25 mouse cellular contexts compared by ENCODE assay signal in genomic region chr17:48392616-48393015, GRCm38 (mm10). TPM values are rescaled to one million over a fixed set of nuclear protein-coding genes. Genes with fewer than 3 reads are reported as not detected.
DNase-seq lines count a peak whose midpoint lies in the region; ATAC-seq and TF ChIP-seq lines count a peak whose summit lies in the region.
"Had no signal": no experiment of that assay in that cellular context is flagged by ENCODE, and none has a peak within 500 bp of the region (broad histone marks: within the 10 kb centered on the region; RNA-seq: fewer than 3 reads in every experiment).

No protein-coding gene starts in this region.

- H3K4me2 ChIP-seq in midbrain, embryonic 15.5 days, result no peak overlapping the region
- no peak overlapping the region for H3K4me2 ChIP-seq in lung, postnatal 0 days (replicated peaks; ENCODE audit: low read depth, low read length)
- H3K4me2 ChIP-seq: forebrain, embryonic 13.5 days; heart, embryonic 13.5 days; hindbrain, embryonic 13.5 days; kidney, embryonic 15.5 days had no signal

- H3K36me3 ChIP-seq in small intestine, adult 2 months (ENCODE audit: control insufficient read depth, insufficient read depth, low read length), result peaks cover 69% of the 10 kb centered on the region
- peaks cover 72% of the 10 kb centered on the region for H3K36me3 ChIP-seq in midbrain, embryonic 15.5 days (replicated peaks)
- H3K36me3 ChIP-seq in lung, postnatal 0 days (ENCODE audit: insufficient read depth, low read length), result peaks cover 63% of the 10 kb centered on the region

- no peak overlapping the region for H3K9ac ChIP-seq in midbrain, embryonic 15.5 days
- no peak overlapping the region for H3K9ac ChIP-seq in lung, postnatal 0 days (replicated peaks; ENCODE audit: low read depth)
- H3K9ac ChIP-seq: forebrain, embryonic 13.5 days; heart, embryonic 13.5 days; hindbrain, embryonic 13.5 days; kidney, embryonic 15.5 days had no signal

- H3K27ac ChIP-seq in layer of hippocampus, adult 2 months, result 0 out of 2 replicates have a peak overlapping the region, but pooled peaks have one; percentile 1
- peak overlapping the region; percentile 74 for H3K27ac ChIP-seq in cortical plate, adult 2 months (ENCODE audit: insufficient read depth, low read length)
- peak overlapping the region; percentile 80; the same call in 1 of the 2 replicates for H3K27ac ChIP-seq in small intestine, adult 2 months (ENCODE audit: insufficient read depth, low read depth, low read length)
- H3K27ac ChIP-seq in midbrain, embryonic 15.5 days, result no peak overlapping the region
- H3K27ac ChIP-seq in lung, postnatal 0 days (ENCODE audit: low read length), result no peak overlapping the region
- H3K27ac ChIP-seq: forebrain, embryonic 13.5 days; gastrocnemius, adult 2 months; heart, embryonic 13.5 days; hindbrain, embryonic 13.5 days; kidney, embryonic 15.5 days; limb, embryonic 10.5 days had no signal

- H3K9me3 ChIP-seq in midbrain, embryonic 15.5 days, result no peaks in the 10 kb centered on the region
- H3K9me3 ChIP-seq in lung, postnatal 0 days (ENCODE audit: low read length), result no peaks in the 10 kb centered on the region
- H3K9me3 ChIP-seq: forebrain, embryonic 13.5 days; heart, embryonic 13.5 days; hindbrain, embryonic 13.5 days; kidney, embryonic 15.5 days; limb, embryonic 10.5 days; megakaryocyte, embryonic 14.5 days had no signal

- TF ChIP-seq POLR2A in cortical plate, adult 2 months (IDR thresholded peaks at IDR 0.05; ENCODE audit: extremely low read depth, insufficient read depth, low read length), result no peak
- no peak for TF ChIP-seq POLR2A in small intestine, adult 2 months (IDR thresholded peaks at IDR 0.05; ENCODE audit: low read depth, low read length)

- TF ChIP-seq EP300 in lung, postnatal 0 days (IDR thresholded peaks at IDR 0.05), result no peak

- H3K4me3 ChIP-seq in layer of hippocampus, adult 2 months, result no peak overlapping the region
- no peak overlapping the region for H3K4me3 ChIP-seq in cortical plate, adult 2 months (ENCODE audit: insufficient read depth, low read length)
- H3K4me3 ChIP-seq in small intestine, adult 2 months (ENCODE audit: low read depth, low read length), result no peak overlapping the region
- H3K4me3 ChIP-seq in midbrain, embryonic 15.5 days, result no peak overlapping the region
- H3K4me3 ChIP-seq in lung, postnatal 0 days (ENCODE audit: low read depth, low read length), result no peak overlapping the region
- H3K4me3 ChIP-seq: forebrain, embryonic 13.5 days; gastrocnemius, adult 2 months; heart, embryonic 13.5 days; hindbrain, embryonic 13.5 days; kidney, embryonic 15.5 days; limb, embryonic 10.5 days; megakaryocyte, embryonic 14.5 days; myocyte had no signal

- no peaks in the 10 kb centered on the region for H3K27me3 ChIP-seq in small intestine, adult 2 months (ENCODE audit: control insufficient read depth, insufficient read depth, low read length)
- no peaks in the 10 kb centered on the region for H3K27me3 ChIP-seq in midbrain, embryonic 15.5 days (replicated peaks)
- H3K27me3 ChIP-seq in lung, postnatal 0 days (replicated peaks; ENCODE audit: insufficient read depth, low read length), result no peaks in the 10 kb centered on the region
- H3K27me3 ChIP-seq: forebrain, embryonic 13.5 days; heart, embryonic 13.5 days; hindbrain, embryonic 13.5 days; kidney, embryonic 15.5 days; megakaryocyte, embryonic 14.5 days had no signal

- TF ChIP-seq CTCF in layer of hippocampus, adult 2 months (conservative IDR thresholded peaks at IDR 0.05), result no peak
- no peak for TF ChIP-seq CTCF in cortical plate, adult 2 months (IDR thresholded peaks at IDR 0.05; ENCODE audit: extremely low read depth, insufficient read depth, low read length)
- no peak for TF ChIP-seq CTCF in small intestine, adult 2 months (IDR thresholded peaks at IDR 0.05; ENCODE audit: extremely low read depth, insufficient read length, insufficient replicate concordance, low read depth, low read length)
- TF ChIP-seq CTCF in lung, postnatal 0 days (IDR thresholded peaks at IDR 0.05), result no peak

- peaks cover 7% of the 10 kb centered on the region for H3K4me1 ChIP-seq in cortical plate, adult 2 months (ENCODE audit: control insufficient read depth, insufficient read depth, low read length)
- H3K4me1 ChIP-seq in small intestine, adult 2 months (ENCODE audit: control insufficient read depth, insufficient read depth, insufficient read length, low read length), result peaks cover 18% of the 10 kb centered on the region
- no peaks in the 10 kb centered on the region for H3K4me1 ChIP-seq in midbrain, embryonic 15.5 days
- no peaks in the 10 kb centered on the region for H3K4me1 ChIP-seq in lung, postnatal 0 days (ENCODE audit: insufficient read depth, low read depth, low read length)
- H3K4me1 ChIP-seq: forebrain, embryonic 13.5 days; heart, embryonic 13.5 days; hindbrain, embryonic 13.5 days; kidney, embryonic 15.5 days; limb, embryonic 10.5 days had no signal

- 89% methylated on average over 3 of the region's 3 CpGs for WGBS in small intestine, adult 2 months
- 93% methylated on average over 3 of the region's 3 CpGs for WGBS in midbrain, embryonic 15.5 days
- 90% methylated on average over 3 of the region's 3 CpGs for WGBS in lung, postnatal 0 days

- peak in 1 of 2 experiments; percentile 39 for DNase-seq in layer of hippocampus, adult 2 months (ENCODE audit: low spot score in 2 of 2)
- no peak for DNase-seq in layer of hippocampus, postnatal 10 days (ENCODE audit: low spot score in 2 of 2)
- DNase-seq in left cerebral cortex, adult 9 months (ENCODE audit: low spot score in 2 of 2), result peak; percentile 55 to 82
- DNase-seq in lung, postnatal 0 days (ENCODE audit: low spot score), result no peak
- DNase-seq: cerebellum, adult 8-10 months; gastrocnemius, adult 2 months; kidney, postnatal 4 days; lung, adult 18-20 months; midbrain, embryonic 14.5 days; spleen, adult 18-20 months; thymus, adult 18-20 months had no signal

- no peak for ATAC-seq in midbrain, embryonic 15.5 days (replicated peaks)
- ATAC-seq in lung, postnatal 0 days, result no peak
- ATAC-seq: forebrain, embryonic 13.5 days had no signal

RNA-seq across cellular contexts. Expression of gene Nfya, which starts 17.1 kb away (rescaled TPM):
- total RNA-seq in layer of hippocampus, adult 2 months (2021), result 10 to 100 TPM; 21.4 to 26.7 TPM
- total RNA-seq in layer of hippocampus, postnatal 10 days (2021), result 10 to 100 TPM; 33.5 to 38.1 TPM
- 26.1 and 26.5 TPM in 2 replicates for polyA plus RNA-seq in cortical plate, adult 2 months (2012; rRNA removed)
- polyA plus RNA-seq in small intestine, adult 2 months (2012; rRNA removed), result 36.2 and 36.4 TPM in 2 replicates
- 12.2 and 12.3 TPM in 2 replicates for polyA plus RNA-seq in midbrain, embryonic 15.5 days (2015; fragmentation: Nextera tagmentation; extraction: Ambion mirVana)
- polyA plus RNA-seq in lung, postnatal 0 days (2015; fragmentation: Nextera tagmentation; extraction: Ambion mirVana), result 5.6 and 8.5 TPM in 2 replicates

RNA-seq across cellular contexts. Expression of gene Oard1, which starts 17.2 kb away (rescaled TPM):
- 10 to 100 TPM; 11.1 to 15.1 TPM for total RNA-seq in layer of hippocampus, adult 2 months (2021)
- total RNA-seq in layer of hippocampus, postnatal 10 days (2021), result 10 to 100 TPM; 11.9 to 16.2 TPM
- 19.9 and 21.7 TPM in 2 replicates for polyA plus RNA-seq in cortical plate, adult 2 months (2012; rRNA removed)
- 3.5 and 4.1 TPM in 2 replicates for polyA plus RNA-seq in small intestine, adult 2 months (2012; rRNA removed)
- polyA plus RNA-seq in midbrain, embryonic 15.5 days (2015; fragmentation: Nextera tagmentation; extraction: Ambion mirVana), result 38.3 and 41.3 TPM in 2 replicates
- polyA plus RNA-seq in lung, postnatal 0 days (2015; fragmentation: Nextera tagmentation; extraction: Ambion mirVana), result 43.9 and 45.8 TPM in 2 replicates

RNA-seq across cellular contexts. Expression of gene Treml1, which starts 32.9 kb away (rescaled TPM):
- not detected for total RNA-seq in layer of hippocampus, adult 2 months (2021)
- not detected for total RNA-seq in layer of hippocampus, postnatal 10 days (2021)
- 0.11 and 0.38 TPM in 2 replicates for polyA plus RNA-seq in cortical plate, adult 2 months (2012; rRNA removed)
- polyA plus RNA-seq in small intestine, adult 2 months (2012; rRNA removed), result not detected in 2 replicates
- 0.41 TPM in 2 replicates for polyA plus RNA-seq in midbrain, embryonic 15.5 days (2015; fragmentation: Nextera tagmentation; extraction: Ambion mirVana)
- polyA plus RNA-seq in lung, postnatal 0 days (2015; fragmentation: Nextera tagmentation; extraction: Ambion mirVana), result 4.3 and 5.0 TPM in 2 replicates
- total RNA-seq: gastrocnemius, adult 2 months; liver, adult 2 months had no signal
- polyA plus RNA-seq: neural tube, embryonic 14.5 days had no signal

RNA-seq across cellular contexts. Expression of gene Apobec2, which starts 40.1 kb away (rescaled TPM):
- under 1 TPM in 1 of 2 experiments, not detected in 1; 0.33 TPM for total RNA-seq in layer of hippocampus, adult 2 months (2021)
- total RNA-seq in layer of hippocampus, postnatal 10 days (2021), result under 1 TPM in 1 of 2 experiments, not detected in 1; 0.47 TPM
- 0.09 and 0.13 TPM in 2 replicates for polyA plus RNA-seq in cortical plate, adult 2 months (2012; rRNA removed)
- 0.25 and 1.2 TPM in 2 replicates for polyA plus RNA-seq in small intestine, adult 2 months (2012; rRNA removed)
- polyA plus RNA-seq in midbrain, embryonic 15.5 days (2015; fragmentation: Nextera tagmentation; extraction: Ambion mirVana), result 0.31 and 0.55 TPM in 2 replicates
- polyA plus RNA-seq in lung, postnatal 0 days (2015; fragmentation: Nextera tagmentation; extraction: Ambion mirVana), result 5.6 and 6.5 TPM in 2 replicates
- total RNA-seq: granulocyte monocyte progenitor cell, adult 5-6 weeks had no signal
- polyA plus RNA-seq: liver, adult 2 months had no signal

RNA-seq across cellular contexts. Expression of gene Trem2, which starts 46.4 kb away (rescaled TPM):
- 10 to 100 TPM; 10.1 to 10.6 TPM for total RNA-seq in layer of hippocampus, adult 2 months (2021)
- 1 to 10 TPM; 6.7 to 8.1 TPM for total RNA-seq in layer of hippocampus, postnatal 10 days (2021)
- 40.0 and 40.5 TPM in 2 replicates for polyA plus RNA-seq in cortical plate, adult 2 months (2012; rRNA removed)
- polyA plus RNA-seq in small intestine, adult 2 months (2012; rRNA removed), result 1.3 TPM in 1 of 2 replicates, not detected in the other
- 3.9 and 4.2 TPM in 2 replicates for polyA plus RNA-seq in midbrain, embryonic 15.5 days (2015; fragmentation: Nextera tagmentation; extraction: Ambion mirVana)
- 5.1 and 6.8 TPM in 2 replicates for polyA plus RNA-seq in lung, postnatal 0 days (2015; fragmentation: Nextera tagmentation; extraction: Ambion mirVana)
- total RNA-seq: common myeloid progenitor, adult 5-6 weeks had no signal

Comparison
In these comparisons a context has a peak if more than half of its experiments do, and no peak if none do; other contexts are left out.
1. DNase-seq: peak in left cerebral cortex, adult 9 months (2 of 2); none in layer of hippocampus, postnatal 10 days (0 of 2) and lung, postnatal 0 days (single experiment).
2. H3K27ac ChIP-seq: peak in layer of hippocampus, adult 2 months (single experiment), cortical plate, adult 2 months (single experiment) and small intestine, adult 2 months (single experiment); none in midbrain, embryonic 15.5 days (single experiment) and lung, postnatal 0 days (single experiment).